Mouse (Mus musculus): ENCODE measurements around the gene Flt3. TPM values are rescaled to one million over a fixed set of nuclear protein-coding genes. Genes with fewer than 3 reads are reported as not detected.

The Flt3 gene
- total and polyA plus RNA-seq, 3 experiments = 0.76 to 3.3 (median 2.3) TPM

DNA sequence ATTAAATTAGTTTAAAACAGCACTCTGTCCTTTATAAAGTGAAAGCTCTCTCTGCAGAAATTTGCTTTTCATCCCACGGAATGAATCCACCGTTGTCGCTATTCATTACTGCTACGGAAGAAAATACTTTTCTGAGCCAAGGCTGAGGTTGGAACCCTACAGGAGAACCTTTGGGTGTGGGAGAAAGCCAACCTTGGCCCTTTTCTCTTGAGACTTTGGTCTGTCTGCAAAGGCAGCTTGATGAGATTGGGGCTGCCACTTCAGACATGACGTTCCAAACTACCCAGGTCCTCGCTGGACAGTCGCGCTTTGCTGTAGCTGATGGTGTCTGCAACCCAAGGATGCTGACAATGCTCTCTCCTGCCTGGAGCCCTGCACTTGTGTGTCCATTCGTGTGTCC is 91.8 kb downstream of the Flt3 start:
- peaks cover 39% of the 10 kb centered on the region for H3K27me3 ChIP-seq (replicated peaks)
- no peak for DNase-seq (ENCODE audit: extremely low read depth)
- H3K27ac ChIP-seq (ENCODE audit: insufficient read depth, low read depth) = no peak overlapping the region
- dilution Hi-C loops (cut with MboI; ENCODE audit: extremely low pct_ligation_motif_present, extremely low pct_unique_long_range_greater_than_20kb, low sequenced_read_pairs) = no loop called here
- no peak overlapping the region for H3K9ac ChIP-seq (ENCODE audit: insufficient read depth, low read depth)
- no peaks in the 10 kb centered on the region for H3K4me1 ChIP-seq (ENCODE audit: control insufficient read depth in 1 of 2, insufficient read depth in 2 of 2)
- peaks cover 16% of the 10 kb centered on the region for H3K9me3 ChIP-seq (replicated peaks; ENCODE audit: low read length)
- H3K4me3 ChIP-seq (replicated peaks in 1 of 3; ENCODE audit: low read depth in 2 of 3, low read length in 2 of 3, poor library complexity in 1 of 3) = no peak overlapping the region
- in situ Hi-C loops (cut with MboI; ENCODE audit: low pct_ligation_motif_present, low pct_unique_long_range_greater_than_20kb, low sequenced_read_pairs) = loop anchor here (25.0 kb wide), 1 partner anchor 621 kb away; no protein-coding TSS in a partner anchor
- TF ChIP-seq HCFC1 (IDR thresholded peaks at IDR 0.05; ENCODE audit: low read depth, low read length) = no peak
- no peak for TF ChIP-seq TBP (conservative IDR thresholded peaks at IDR 0.05; ENCODE audit: low read depth, low read length)
- no peak for TF ChIP-seq NELFE (IDR thresholded peaks at IDR 0.05; ENCODE audit: low read depth, low read length)
- TF ChIP-seq EP300 (IDR thresholded peaks at IDR 0.05; ENCODE audit: low read length) = no peak
- TF ChIP-seq JUN (IDR thresholded peaks at IDR 0.05; ENCODE audit: insufficient read depth, low read depth, low read length) = no peak
- TF ChIP-seq GABPA (IDR thresholded peaks at IDR 0.05; ENCODE audit: insufficient replicate concordance, low read depth, low read length) = no peak
- TF ChIP-seq POLR2AphosphoS2 (IDR thresholded peaks at IDR 0.05; ENCODE audit: low read depth, low read length) = no peak
- TF ChIP-seq SMC3 (IDR thresholded peaks at IDR 0.05; ENCODE audit: low read depth, low read length) = no peak
- TF ChIP-seq USF2 (conservative IDR thresholded peaks at IDR 0.05; ENCODE audit: low read depth, low read length) = no peak
- no peak for TF ChIP-seq ZMIZ1 (IDR thresholded peaks at IDR 0.05; ENCODE audit: low read depth, low read length)
- TF ChIP-seq MAFK (IDR thresholded peaks at IDR 0.05; ENCODE audit: insufficient replicate concordance, low read length) = no peak
- TF ChIP-seq PAX5 (IDR thresholded peaks at IDR 0.05; ENCODE audit: low read length) = no peak
- no peak for TF ChIP-seq MYC (IDR thresholded peaks at IDR 0.05; ENCODE audit: low read depth, low read length)
- no peak for TF ChIP-seq ELF1 (IDR thresholded peaks at IDR 0.05; ENCODE audit: low read depth, low read length)
- no peak for TF ChIP-seq BHLHE40 (IDR thresholded peaks at IDR 0.05; ENCODE audit: low read depth, low read length)
- H3K79me2 ChIP-seq (replicated peaks; ENCODE audit: control insufficient read depth, extremely low read depth, insufficient read depth, poor library complexity, severe bottlenecking) = no peaks in the 10 kb centered on the region
- H3K4me2 ChIP-seq (ENCODE audit: insufficient read depth, low read depth, poor library complexity, severe bottlenecking) = no peak overlapping the region
- no peaks in the 10 kb centered on the region for H3K36me3 ChIP-seq (replicated peaks in 1 of 2; ENCODE audit: control insufficient read depth in 1 of 2, insufficient read depth in 1 of 2, low read length in 1 of 2)

DNA sequence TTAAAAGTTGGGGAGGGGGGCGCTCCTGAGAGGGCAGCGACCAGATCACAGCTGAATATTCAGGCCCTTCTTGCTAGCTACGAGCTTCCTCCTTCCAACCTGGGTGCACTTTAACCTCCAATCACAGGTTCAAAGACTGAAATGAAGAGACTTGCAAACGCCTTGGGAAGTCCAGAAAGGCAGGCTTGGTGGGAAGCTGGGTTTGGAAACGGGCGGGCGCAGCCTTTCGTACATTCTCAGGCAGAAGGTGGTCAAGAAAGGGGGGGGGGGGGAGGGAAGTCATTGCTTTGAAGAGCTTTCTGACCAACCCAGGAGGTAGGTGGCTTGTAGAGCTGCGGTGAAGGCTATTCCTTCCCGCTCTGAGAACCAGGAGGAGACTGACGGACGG is 92.9 kb downstream of the Flt3 start:
- dilution Hi-C loops (cut with MboI; ENCODE audit: extremely low pct_ligation_motif_present, extremely low pct_unique_long_range_greater_than_20kb, low sequenced_read_pairs) (no loop called here), in situ Hi-C loops (cut with MboI; ENCODE audit: low pct_ligation_motif_present, low pct_unique_long_range_greater_than_20kb, low sequenced_read_pairs) (loop anchor here (25.0 kb wide), 1 partner anchor 620 kb away; no protein-coding TSS in a partner anchor)
- H3K79me2 ChIP-seq (replicated peaks; ENCODE audit: control insufficient read depth, extremely low read depth, insufficient read depth, poor library complexity, severe bottlenecking) = no peaks in the 10 kb centered on the region
- TF ChIP-seq JUN (IDR thresholded peaks at IDR 0.05; ENCODE audit: insufficient read depth, low read depth, low read length) = no peak
- no peak for TF ChIP-seq ELF1 (IDR thresholded peaks at IDR 0.05; ENCODE audit: low read depth, low read length)
- TF ChIP-seq GABPA (IDR thresholded peaks at IDR 0.05; ENCODE audit: insufficient replicate concordance, low read depth, low read length) = no peak
- no peak for TF ChIP-seq BHLHE40 (IDR thresholded peaks at IDR 0.05; ENCODE audit: low read depth, low read length)
- no peak for TF ChIP-seq POLR2A (IDR thresholded peaks at IDR 0.05; ENCODE audit: low read depth, low read length)
- H3K36me3 ChIP-seq (replicated peaks in 1 of 2; ENCODE audit: control insufficient read depth in 1 of 2, insufficient read depth in 1 of 2, low read length in 1 of 2) = no peaks in the 10 kb centered on the region
- DNase-seq (ENCODE audit: extremely low read depth) = no peak
- no peaks in the 10 kb centered on the region for H3K4me1 ChIP-seq (ENCODE audit: control insufficient read depth in 1 of 2, insufficient read depth in 2 of 2)
- H3K9ac ChIP-seq (ENCODE audit: insufficient read depth, low read depth) = no peak overlapping the region
- no peak overlapping the region for H3K4me2 ChIP-seq (ENCODE audit: insufficient read depth, low read depth, poor library complexity, severe bottlenecking)
- H3K9me3 ChIP-seq (replicated peaks; ENCODE audit: low read length) = peaks cover 16% of the 10 kb centered on the region
- no peak overlapping the region for H3K4me3 ChIP-seq (replicated peaks in 1 of 3; ENCODE audit: low read depth in 2 of 3, low read length in 2 of 3, poor library complexity in 1 of 3)
- no peak overlapping the region for H3K27ac ChIP-seq (ENCODE audit: insufficient read depth, low read depth)
- H3K27me3 ChIP-seq (replicated peaks) = peaks cover 43% of the 10 kb centered on the region
